Mouse (Mus musculus): ENCODE results near the gene Trmt10c.

- TF ChIP-seq CTCF (IDR thresholded peaks at IDR 0.05; ENCODE audit: low read depth) = no peak
- TF ChIP-seq EP300 (IDR thresholded peaks at IDR 0.05; ENCODE audit: low read depth) = no peak
Observed at GRCm38 (mm10) chr16:56062981-56063380, 25.4 kb upstream of the Trmt10c start.
